Mouse (Mus musculus) liver, postnatal 0 days (tissue): Measurements from ENCODE around the gene Pcdh7.

Experiments used
- CTCF ChIP-seq: sonication (generic); IDR thresholded peaks from 2 replicates; pipeline ENCODE4 v1.5.1; 2016; ENCODE audit warnings: antibody characterized with exemption, low read depth
- EP300 ChIP-seq: IDR thresholded peaks from 2 replicates; pipeline ENCODE4 v1.6.1; 2016; ENCODE audit warnings: antibody characterized with exemption, low read depth, mild to moderate bottlenecking

DNA sequence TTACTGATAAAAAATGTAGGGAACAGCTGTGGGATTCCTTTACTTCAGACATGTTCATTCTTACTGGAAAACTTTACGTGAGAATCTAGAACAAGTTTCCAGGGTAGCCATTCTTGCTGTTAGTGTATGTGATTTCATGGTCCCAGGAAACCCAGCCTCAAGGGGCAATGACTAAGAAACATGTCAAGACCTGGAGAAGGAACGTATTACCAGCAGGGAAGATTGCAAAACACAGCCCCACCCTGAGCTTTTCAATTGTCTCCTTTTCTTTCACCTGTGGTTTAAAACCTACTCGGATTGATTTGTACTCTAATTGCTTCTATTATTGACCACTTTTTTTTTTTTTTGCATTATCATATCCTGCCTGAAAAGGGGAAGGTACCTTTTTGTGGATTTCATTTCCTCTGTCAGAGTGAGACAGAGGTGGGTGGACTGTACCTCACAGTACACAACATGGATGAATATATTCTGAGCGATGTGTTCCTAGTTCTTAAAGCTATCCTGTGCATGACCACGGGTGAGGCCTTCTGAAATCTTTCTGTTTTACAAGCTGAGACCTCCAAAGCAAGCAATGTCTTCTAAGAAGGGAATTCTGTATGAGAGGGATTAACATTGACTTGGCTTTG is 98.3 kb downstream of the Pcdh7 start:
- no peak for TF ChIP-seq CTCF
- TF ChIP-seq EP300: no peak
